ENCODE assay signal across 20 mouse cellular contexts in genomic region chr17:25970954-25971707, GRCm38 (mm10). TPM values are rescaled to one million over a fixed set of nuclear protein-coding genes. Genes with fewer than 3 reads are reported as not detected.
A peak's percentile ranks its signal among the peaks of the same experiment; 100 is the strongest.
DNase-seq lines count a peak whose midpoint lies in the region; ATAC-seq and TF ChIP-seq lines count a peak whose summit lies in the region.
"Had no signal": no experiment of that assay in that cellular context is flagged by ENCODE, and none has a peak within 500 bp of the region (broad histone marks: within the 10 kb centered on the region; RNA-seq: fewer than 3 reads in every experiment).

No protein-coding gene starts in this region.

- H3K27ac ChIP-seq in forebrain, embryonic 16.5 days (ENCODE audit: low read length): peak overlapping the region; percentile 34; the same call in 1 of the 2 replicates
- no peak overlapping the region for H3K27ac ChIP-seq in forebrain, postnatal 0 days (ENCODE audit: low read depth, low read length)
- H3K27ac ChIP-seq in neural tube, embryonic 13.5 days (replicated peaks): no peak overlapping the region
- no peak overlapping the region for H3K27ac ChIP-seq in neural tube, embryonic 15.5 days (replicated peaks)
- no peak overlapping the region for H3K27ac ChIP-seq in midbrain, embryonic 13.5 days
- H3K27ac ChIP-seq: heart, embryonic 13.5 days; intestine, embryonic 15.5 days; kidney, postnatal 0 days; midbrain, embryonic 12.5 days had no signal

- H3K4me2 ChIP-seq in forebrain, embryonic 16.5 days (ENCODE audit: low read length): no peak overlapping the region
- H3K4me2 ChIP-seq in forebrain, postnatal 0 days (ENCODE audit: low read depth): no peak overlapping the region
- no peak overlapping the region for H3K4me2 ChIP-seq in neural tube, embryonic 13.5 days
- H3K4me2 ChIP-seq in neural tube, embryonic 15.5 days: no peak overlapping the region
- no peak overlapping the region for H3K4me2 ChIP-seq in midbrain, embryonic 13.5 days (replicated peaks)
- H3K4me2 ChIP-seq: heart, embryonic 13.5 days; intestine, embryonic 15.5 days; midbrain, embryonic 12.5 days had no signal

- peaks cover 3% of the 10 kb centered on the region; the same call in 1 of the 2 replicates for H3K4me1 ChIP-seq in forebrain, embryonic 16.5 days (replicated peaks; ENCODE audit: control insufficient read depth, insufficient read depth, low read length)
- no peaks in the 10 kb centered on the region for H3K4me1 ChIP-seq in forebrain, postnatal 0 days (ENCODE audit: insufficient read depth)
- H3K4me1 ChIP-seq in neural tube, embryonic 13.5 days (replicated peaks): 0 out of 2 replicates have a peak, but pooled peaks cover 10% of the 10 kb centered on the region
- H3K4me1 ChIP-seq in neural tube, embryonic 15.5 days: peaks cover 10% of the 10 kb centered on the region; the same call in 1 of the 2 replicates
- no peaks in the 10 kb centered on the region for H3K4me1 ChIP-seq in midbrain, embryonic 13.5 days (replicated peaks)

- no peaks in the 10 kb centered on the region for H3K36me3 ChIP-seq in forebrain, embryonic 16.5 days (ENCODE audit: control insufficient read depth, insufficient read depth)
- H3K36me3 ChIP-seq in forebrain, postnatal 0 days (ENCODE audit: insufficient read depth): 0 out of 2 replicates have a peak, but pooled peaks cover 4% of the 10 kb centered on the region
- H3K36me3 ChIP-seq in neural tube, embryonic 13.5 days: peaks cover 14% of the 10 kb centered on the region
- peaks cover 8% of the 10 kb centered on the region; the same call in 1 of the 2 replicates for H3K36me3 ChIP-seq in neural tube, embryonic 15.5 days
- no peaks in the 10 kb centered on the region for H3K36me3 ChIP-seq in splenic B cell, adult 2 months (ENCODE audit: control insufficient read depth, insufficient read depth, low read length, poor library complexity, severe bottlenecking)
- H3K36me3 ChIP-seq in midbrain, embryonic 13.5 days: peaks cover 12% of the 10 kb centered on the region
- H3K36me3 ChIP-seq: intestine, embryonic 15.5 days; midbrain, embryonic 12.5 days had no signal

- H3K27me3 ChIP-seq in forebrain, embryonic 16.5 days (replicated peaks; ENCODE audit: control insufficient read depth, insufficient read depth, low read length): no peaks in the 10 kb centered on the region
- no peaks in the 10 kb centered on the region for H3K27me3 ChIP-seq in forebrain, postnatal 0 days (ENCODE audit: insufficient read depth, low read length)
- no peaks in the 10 kb centered on the region for H3K27me3 ChIP-seq in neural tube, embryonic 13.5 days
- H3K27me3 ChIP-seq in neural tube, embryonic 15.5 days (replicated peaks): no peaks in the 10 kb centered on the region
- H3K27me3 ChIP-seq in splenic B cell, adult 2 months (ENCODE audit: control insufficient read depth, insufficient read depth, low read length, poor library complexity, severe bottlenecking): no peaks in the 10 kb centered on the region
- no peaks in the 10 kb centered on the region for H3K27me3 ChIP-seq in midbrain, embryonic 13.5 days
- H3K27me3 ChIP-seq: heart, embryonic 13.5 days; intestine, embryonic 15.5 days; midbrain, embryonic 12.5 days had no signal

- DNase-seq in forebrain, postnatal 0 days: no peak
- DNase-seq in induced T-regulatory cell, adult 2 months (ENCODE audit: low read depth): peak; percentile 69
- peak; percentile 54 for DNase-seq in splenic B cell, adult 2 months (ENCODE audit: low read depth, low spot score)
- DNase-seq in ovary, postnatal 10 days (ENCODE audit: low spot score): no peak
- DNase-seq: adrenal gland, postnatal 14 days; embryo, embryonic 11 days; heart, postnatal 4 days; lung, postnatal 4 days; thymus, postnatal 4 days had no signal

- no peak for ATAC-seq in forebrain, embryonic 16.5 days
- no peak for ATAC-seq in forebrain, postnatal 0 days
- ATAC-seq in neural tube, embryonic 13.5 days (ENCODE audit: low read depth): no peak
- no peak for ATAC-seq in neural tube, embryonic 15.5 days (ENCODE audit: low FRiP score)
- ATAC-seq in midbrain, embryonic 13.5 days: no peak
- ATAC-seq: intestine, embryonic 15.5 days had no signal

- WGBS in forebrain, embryonic 16.5 days: 79% methylated on average over 4 of the region's 4 CpGs
- WGBS in forebrain, postnatal 0 days: 75% methylated on average over 4 of the region's 4 CpGs
- 90% methylated on average over 4 of the region's 4 CpGs for WGBS in neural tube, embryonic 13.5 days
- 89% methylated on average over 4 of the region's 4 CpGs for WGBS in neural tube, embryonic 15.5 days
- 91% methylated on average over 4 of the region's 4 CpGs for WGBS in midbrain, embryonic 13.5 days

- no peak overlapping the region for H3K4me3 ChIP-seq in forebrain, embryonic 16.5 days (replicated peaks; ENCODE audit: low read length)
- H3K4me3 ChIP-seq in forebrain, postnatal 0 days (ENCODE audit: low read depth, low read length): no peak overlapping the region
- H3K4me3 ChIP-seq in neural tube, embryonic 13.5 days: no peak overlapping the region
- no peak overlapping the region for H3K4me3 ChIP-seq in neural tube, embryonic 15.5 days (replicated peaks)
- H3K4me3 ChIP-seq in midbrain, embryonic 13.5 days (replicated peaks): no peak overlapping the region
- H3K4me3 ChIP-seq: heart, embryonic 13.5 days; intestine, embryonic 15.5 days; midbrain, embryonic 12.5 days had no signal

- H3K9ac ChIP-seq in forebrain, embryonic 16.5 days (replicated peaks; ENCODE audit: low read depth, low read length): no peak overlapping the region
- H3K9ac ChIP-seq in forebrain, postnatal 0 days: no peak overlapping the region
- 0 out of 2 replicates have a peak overlapping the region, but pooled peaks have one; percentile 31 for H3K9ac ChIP-seq in neural tube, embryonic 13.5 days
- no peak overlapping the region for H3K9ac ChIP-seq in neural tube, embryonic 15.5 days (replicated peaks)
- no peak overlapping the region for H3K9ac ChIP-seq in midbrain, embryonic 13.5 days (replicated peaks)
- H3K9ac ChIP-seq: heart, embryonic 13.5 days; intestine, embryonic 15.5 days; midbrain, embryonic 12.5 days had no signal

- TF ChIP-seq CTCF in forebrain, postnatal 0 days (IDR thresholded peaks at IDR 0.05; ENCODE audit: low read depth): no peak

- H3K9me3 ChIP-seq in forebrain, embryonic 16.5 days (ENCODE audit: control insufficient read depth, low read length): no peaks in the 10 kb centered on the region
- no peaks in the 10 kb centered on the region for H3K9me3 ChIP-seq in forebrain, postnatal 0 days (ENCODE audit: low read length)
- H3K9me3 ChIP-seq in neural tube, embryonic 13.5 days: no peaks in the 10 kb centered on the region
- no peaks in the 10 kb centered on the region for H3K9me3 ChIP-seq in neural tube, embryonic 15.5 days (replicated peaks)
- H3K9me3 ChIP-seq in midbrain, embryonic 13.5 days: no peaks in the 10 kb centered on the region
- H3K9me3 ChIP-seq: heart, embryonic 13.5 days; intestine, embryonic 15.5 days; midbrain, embryonic 12.5 days had no signal

RNA-seq across cellular contexts. Expression of gene Capn15, which starts 14.5 kb away (rescaled TPM):
- polyA plus RNA-seq in forebrain, embryonic 16.5 days (2015; fragmentation: Nextera tagmentation; extraction: Ambion mirVana): 16.5 and 23.3 TPM in 2 replicates
- total RNA-seq in forebrain, postnatal 0 days (2014; rRNA removed): 24.7 and 24.9 TPM in 2 replicates
- 11.4 and 15.2 TPM in 2 replicates for polyA plus RNA-seq in forebrain, postnatal 0 days (2015; fragmentation: Nextera tagmentation; extraction: Ambion mirVana)
- 16.7 and 20.5 TPM in 2 replicates for polyA plus RNA-seq in neural tube, embryonic 13.5 days (2015; fragmentation: Nextera tagmentation; extraction: Ambion mirVana)
- polyA plus RNA-seq in neural tube, embryonic 15.5 days (2015; fragmentation: Nextera tagmentation; extraction: Ambion mirVana): 20.1 and 22.5 TPM in 2 replicates
- 19.1 and 21.1 TPM in 2 replicates for polyA plus RNA-seq in midbrain, embryonic 13.5 days (2015; fragmentation: Nextera tagmentation; extraction: Ambion mirVana)

RNA-seq across cellular contexts. Expression of gene A930017K11Rik, which starts 18.8 kb away (rescaled TPM):
- 0.21 TPM in 1 of 2 replicates, not detected in the other for polyA plus RNA-seq in forebrain, embryonic 16.5 days (2015; fragmentation: Nextera tagmentation; extraction: Ambion mirVana)
- total RNA-seq in forebrain, postnatal 0 days (2014; rRNA removed): 0.10 TPM in 1 of 2 replicates, not detected in the other
- polyA plus RNA-seq in forebrain, postnatal 0 days (2015; fragmentation: Nextera tagmentation; extraction: Ambion mirVana): 0.07 TPM in 1 of 2 replicates, not detected in the other
- polyA plus RNA-seq in neural tube, embryonic 13.5 days (2015; fragmentation: Nextera tagmentation; extraction: Ambion mirVana): 0.22 and 0.34 TPM in 2 replicates
- 0.24 TPM in 1 of 2 replicates, not detected in the other for polyA plus RNA-seq in neural tube, embryonic 15.5 days (2015; fragmentation: Nextera tagmentation; extraction: Ambion mirVana)
- polyA plus RNA-seq in midbrain, embryonic 13.5 days (2015; fragmentation: Nextera tagmentation; extraction: Ambion mirVana): 0.48 and 0.62 TPM in 2 replicates
- total RNA-seq: adrenal gland, postnatal 14 days; gastrocnemius, postnatal 4 days; heart, postnatal 4 days; left cerebral cortex, postnatal 10 days; liver, adult 2 months had no signal
- polyA plus RNA-seq: liver, adult 2 months had no signal

RNA-seq across cellular contexts. Expression of gene Nhlrc4, which starts 26.4 kb away (rescaled TPM):
- not detected in 2 replicates for polyA plus RNA-seq in forebrain, embryonic 16.5 days (2015; fragmentation: Nextera tagmentation; extraction: Ambion mirVana)
- not detected in 2 replicates for total RNA-seq in forebrain, postnatal 0 days (2014; rRNA removed)
- 0.44 TPM in 1 of 2 replicates, not detected in the other for polyA plus RNA-seq in forebrain, postnatal 0 days (2015; fragmentation: Nextera tagmentation; extraction: Ambion mirVana)
- polyA plus RNA-seq in neural tube, embryonic 13.5 days (2015; fragmentation: Nextera tagmentation; extraction: Ambion mirVana): not detected in 2 replicates
- not detected in 2 replicates for polyA plus RNA-seq in neural tube, embryonic 15.5 days (2015; fragmentation: Nextera tagmentation; extraction: Ambion mirVana)
- 0.12 TPM in 1 of 2 replicates, not detected in the other for polyA plus RNA-seq in midbrain, embryonic 13.5 days (2015; fragmentation: Nextera tagmentation; extraction: Ambion mirVana)
- total RNA-seq: gastrocnemius, postnatal 4 days; heart, postnatal 4 days; left cerebral cortex, postnatal 10 days had no signal
- polyA plus RNA-seq: heart, embryonic 13.5 days had no signal

RNA-seq across cellular contexts. Expression of gene Pigq, which starts 26.4 kb away (rescaled TPM):
- polyA plus RNA-seq in forebrain, embryonic 16.5 days (2015; fragmentation: Nextera tagmentation; extraction: Ambion mirVana): 56.3 and 61.2 TPM in 2 replicates
- total RNA-seq in forebrain, postnatal 0 days (2014; rRNA removed): 42.2 and 50.6 TPM in 2 replicates
- 58.1 and 63.7 TPM in 2 replicates for polyA plus RNA-seq in forebrain, postnatal 0 days (2015; fragmentation: Nextera tagmentation; extraction: Ambion mirVana)
- polyA plus RNA-seq in neural tube, embryonic 13.5 days (2015; fragmentation: Nextera tagmentation; extraction: Ambion mirVana): 56.1 and 62.3 TPM in 2 replicates
- 71.9 and 78.2 TPM in 2 replicates for polyA plus RNA-seq in neural tube, embryonic 15.5 days (2015; fragmentation: Nextera tagmentation; extraction: Ambion mirVana)
- 56.9 and 58.0 TPM in 2 replicates for polyA plus RNA-seq in midbrain, embryonic 13.5 days (2015; fragmentation: Nextera tagmentation; extraction: Ambion mirVana)

RNA-seq across cellular contexts. Expression of gene Rab40c, which starts 51.6 kb away (rescaled TPM):
- polyA plus RNA-seq in forebrain, embryonic 16.5 days (2015; fragmentation: Nextera tagmentation; extraction: Ambion mirVana): 56.6 and 59.2 TPM in 2 replicates
- total RNA-seq in forebrain, postnatal 0 days (2014; rRNA removed): 30.9 and 31.4 TPM in 2 replicates
- 40.3 and 46.1 TPM in 2 replicates for polyA plus RNA-seq in forebrain, postnatal 0 days (2015; fragmentation: Nextera tagmentation; extraction: Ambion mirVana)
- 50.7 and 51.5 TPM in 2 replicates for polyA plus RNA-seq in neural tube, embryonic 13.5 days (2015; fragmentation: Nextera tagmentation; extraction: Ambion mirVana)
- 46.2 and 50.5 TPM in 2 replicates for polyA plus RNA-seq in neural tube, embryonic 15.5 days (2015; fragmentation: Nextera tagmentation; extraction: Ambion mirVana)
- 44.3 and 47.1 TPM in 2 replicates for polyA plus RNA-seq in midbrain, embryonic 13.5 days (2015; fragmentation: Nextera tagmentation; extraction: Ambion mirVana)

Comparison
In these comparisons a context has a peak if more than half of its experiments do, and no peak if none do; other contexts are left out.
1. DNase-seq: peak in induced T-regulatory cell, adult 2 months (single experiment) and splenic B cell, adult 2 months (single experiment); none in forebrain, postnatal 0 days (single experiment) and ovary, postnatal 10 days (single experiment).